Mouse (Mus musculus): Measurements from ENCODE around the gene Sel1l.

GRCm38 (mm10) chr12:91789801-91790200 lies 59.2 kb downstream of the Sel1l start:
- TF ChIP-seq GATA1 (IDR thresholded peaks at IDR 0.05; ENCODE audit: borderline replicate concordance, low read length) (no peak), FLI1 (IDR thresholded peaks at IDR 0.05; ENCODE audit: low read length) (no peak)
